Mouse (Mus musculus): ENCODE measurements around the gene Ndst2. TPM values are rescaled to one million over a fixed set of nuclear protein-coding genes. Genes with fewer than 3 reads are reported as not detected.

Ndst2 gene
- polyA plus RNA-seq, 1 experiment from 2014 or later, result 29.2 TPM

- H3K27me3 ChIP-seq (ENCODE audit: low read depth, poor library complexity, severe bottlenecking), result no peaks in the 10 kb centered on the region
- WGBS, result 88% methylated on average over 6 of the region's 6 CpGs
- no peak overlapping the region for H3K4me3 ChIP-seq
- no peak overlapping the region for H3K27ac ChIP-seq
- H3K36me3 ChIP-seq, result peaks cover 85% of the 10 kb centered on the region
- DNase-seq (ENCODE audit: low spot score), result no peak
- H3K4me1 ChIP-seq, result peaks cover 23% of the 10 kb centered on the region
- no peaks in the 10 kb centered on the region for H3K9me3 ChIP-seq (replicated peaks)
These were observed 42.6 kb downstream of the Ndst2 start for GRCm38 (mm10) chr14:20691772-20692171.

- no peak overlapping the region for H3K27ac ChIP-seq
- H3K4me3 ChIP-seq, result no peak overlapping the region
- DNase-seq (ENCODE audit: low spot score), result no peak
- WGBS, result 89% methylated on average over 2 of the region's 2 CpGs
- H3K9me3 ChIP-seq (replicated peaks), result no peaks in the 10 kb centered on the region
- peaks cover 2% of the 10 kb centered on the region for H3K4me1 ChIP-seq
- H3K27me3 ChIP-seq (ENCODE audit: low read depth, poor library complexity, severe bottlenecking), result no peaks in the 10 kb centered on the region
- H3K36me3 ChIP-seq, result peaks cover 100% of the 10 kb centered on the region
These were observed 45.4 kb downstream of the Ndst2 start for GRCm38 (mm10) chr14:20689009-20689408.

DNA sequence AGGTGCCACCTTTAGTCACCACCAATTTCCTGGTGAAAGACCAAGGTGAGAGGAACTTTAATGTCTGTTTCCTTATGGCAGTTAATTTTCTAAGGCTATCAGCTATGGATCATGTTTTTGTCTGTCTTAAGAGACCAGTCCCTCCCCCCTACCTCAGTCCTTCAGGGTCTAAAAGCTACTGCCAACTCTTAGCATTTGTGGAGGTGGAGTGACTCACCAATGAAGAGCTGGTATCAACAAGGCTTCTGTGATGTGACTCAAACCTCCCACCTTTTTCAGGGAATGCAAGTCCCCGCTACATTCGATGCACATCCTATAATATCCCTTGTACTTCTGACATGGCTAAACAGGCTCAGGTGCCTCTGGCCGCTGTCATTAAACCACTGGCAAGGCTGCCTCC is 47.8 kb downstream of the Ndst2 start:
- peaks cover 100% of the 10 kb centered on the region for H3K36me3 ChIP-seq
- DNase-seq (ENCODE audit: low spot score), result no peak
- no peaks in the 10 kb centered on the region for H3K4me1 ChIP-seq
- no peak overlapping the region for H3K4me3 ChIP-seq
- H3K9me3 ChIP-seq (replicated peaks), result no peaks in the 10 kb centered on the region
- WGBS, result 95% methylated on average over 3 of the region's 3 CpGs
- H3K27me3 ChIP-seq (ENCODE audit: low read depth, poor library complexity, severe bottlenecking), result no peaks in the 10 kb centered on the region
- no peak overlapping the region for H3K27ac ChIP-seq

- Histone ChIP-seq H3K36me3 (peaks cover 100% of the 10 kb centered on the region), H3K4me1 (no peaks in the 10 kb centered on the region), H3K4me3 (no peak overlapping the region), H3K27me3 (ENCODE audit: low read depth, poor library complexity, severe bottlenecking) (no peaks in the 10 kb centered on the region), H3K9me3 (replicated peaks) (no peaks in the 10 kb centered on the region), H3K27ac (no peak overlapping the region)
- no peak for DNase-seq (ENCODE audit: low spot score)
- WGBS, result 84% methylated on average over 3 of the region's 3 CpGs
These were observed 51.9 kb downstream of the Ndst2 start for GRCm38 (mm10) chr14:20682498-20682897.

DNA sequence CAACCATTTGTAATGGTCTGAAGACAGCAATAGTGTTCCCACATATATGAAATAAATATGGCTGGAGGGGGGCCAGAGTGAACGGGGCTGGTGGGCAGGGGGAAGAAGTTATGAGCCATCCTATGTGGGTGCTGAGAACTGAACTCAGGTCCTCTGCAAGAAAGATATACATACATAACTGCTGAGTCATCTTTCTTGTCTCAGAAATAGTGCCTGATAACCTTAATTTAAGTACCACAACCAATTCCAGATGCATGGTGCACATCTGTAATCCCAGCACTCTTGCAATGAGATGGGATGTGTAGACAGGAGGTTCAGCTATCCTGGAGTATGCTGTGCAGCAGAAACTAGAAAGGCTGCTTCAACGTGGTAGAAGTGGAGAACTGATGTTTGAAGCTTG is 52.6 kb downstream of the Ndst2 start:
- Histone ChIP-seq H3K27me3 (ENCODE audit: low read depth, poor library complexity, severe bottlenecking) (no peaks in the 10 kb centered on the region), H3K9me3 (replicated peaks) (no peaks in the 10 kb centered on the region), H3K4me3 (no peak overlapping the region), H3K4me1 (no peaks in the 10 kb centered on the region), H3K27ac (no peak overlapping the region), H3K36me3 (peaks cover 100% of the 10 kb centered on the region)
- WGBS, result 90% methylated on average over 2 of the region's 2 CpGs
- no peak for DNase-seq (ENCODE audit: low spot score)

GRCm38 (mm10) chr14:20677906-20678305 is 56.5 kb downstream of the Ndst2 start:
- no peaks in the 10 kb centered on the region; the same call in 1 of the 2 replicates for H3K9me3 ChIP-seq (replicated peaks)

GRCm38 (mm10) chr14:20674064-20674833 is 60.1 kb downstream of the Ndst2 start, which contains the start of gene Sec24c:
Gene Sec24c (plus strand): TSS chr14:20674308.
- WGBS, result under 1% methylated on average over 43 of the region's 43 CpGs
- peaks cover 42% of the 10 kb centered on the region for H3K36me3 ChIP-seq
- DNase-seq (ENCODE audit: low spot score), result peak; percentile 100
- peak within 1 kb of the TSS; percentile 85 for H3K4me3 ChIP-seq
- peaks cover 4% of the 10 kb centered on the region; the same call in 1 of the 2 replicates for H3K27me3 ChIP-seq (ENCODE audit: low read depth, poor library complexity, severe bottlenecking)
- H3K9me3 ChIP-seq (replicated peaks), result no peaks in the 10 kb centered on the region; the same call in 1 of the 2 replicates
- H3K27ac ChIP-seq, result peak within 1 kb of the TSS; percentile 88
- peaks cover 13% of the 10 kb centered on the region for H3K4me1 ChIP-seq

More at GRCm38 (mm10) chr14:20677906-20678305, 56.5 kb downstream of the Ndst2 start:
- Histone ChIP-seq H3K4me1 (peaks cover 13% of the 10 kb centered on the region), H3K4me3 (no peak overlapping the region), H3K36me3 (peaks cover 75% of the 10 kb centered on the region), H3K27ac (no peak overlapping the region), H3K27me3 (ENCODE audit: low read depth, poor library complexity, severe bottlenecking) (no peaks in the 10 kb centered on the region)
- DNase-seq (ENCODE audit: low spot score), result no peak
- 93% methylated on average over 4 of the region's 4 CpGs for WGBS

GRCm38 (mm10) chr14:20673735-20674063 is 60.7 kb downstream of the Ndst2 start:
- H3K4me1 ChIP-seq, result peaks cover 13% of the 10 kb centered on the region
- H3K9me3 ChIP-seq (replicated peaks), result no peaks in the 10 kb centered on the region; the same call in 1 of the 2 replicates
- H3K36me3 ChIP-seq, result peaks cover 36% of the 10 kb centered on the region
- 15% methylated on average over 13 of the region's 13 CpGs for WGBS
- H3K27ac ChIP-seq, result peak overlapping the region; percentile 88
- peaks cover 4% of the 10 kb centered on the region; the same call in 1 of the 2 replicates for H3K27me3 ChIP-seq (ENCODE audit: low read depth, poor library complexity, severe bottlenecking)
- H3K4me3 ChIP-seq, result peak overlapping the region; percentile 85
- DNase-seq (ENCODE audit: low spot score), result peak; percentile 46

Small RNA genes within 50 kb of the gene (microRNA-seq; reads per million reads assigned to microRNA genes)
- not detected for gene Mir6946

Other genes starting within 250 kb of the Ndst2 start
- gene Mss51, start 237.7 kb downstream of the Ndst2 start, polyA plus RNA-seq (2016; fragmentation: Nextera tagmentation; extraction: Ambion mirVana), result 0.83 and 1.3 TPM in 2 replicates
- gene Ppp3cb, start 188.0 kb downstream of the Ndst2 start, polyA plus RNA-seq (2016; fragmentation: Nextera tagmentation; extraction: Ambion mirVana), result 35.7 and 43.2 TPM in 2 replicates
- gene Usp54, start 93.5 kb downstream of the Ndst2 start, polyA plus RNA-seq (2016; fragmentation: Nextera tagmentation; extraction: Ambion mirVana), result 13.5 and 16.6 TPM in 2 replicates
- gene Myoz1, start 78.0 kb downstream of the Ndst2 start, polyA plus RNA-seq (2016; fragmentation: Nextera tagmentation; extraction: Ambion mirVana), result 0.86 TPM in 1 of 2 replicates, not detected in the other
- gene Synpo2l, start 66.2 kb downstream of the Ndst2 start, polyA plus RNA-seq (2016; fragmentation: Nextera tagmentation; extraction: Ambion mirVana), result 0.51 and 1.9 TPM in 2 replicates
- gene Sec24c, start 60.3 kb downstream of the Ndst2 start, polyA plus RNA-seq (2016; fragmentation: Nextera tagmentation; extraction: Ambion mirVana), result 113 and 122 TPM in 2 replicates
- 18.2 and 20.4 TPM in 2 replicates for gene Fut11, start 39.6 kb downstream of the Ndst2 start, polyA plus RNA-seq (2016; fragmentation: Nextera tagmentation; extraction: Ambion mirVana)
- gene Chchd1, start 31.6 kb downstream of the Ndst2 start, polyA plus RNA-seq (2016; fragmentation: Nextera tagmentation; extraction: Ambion mirVana), result 238 and 280 TPM in 2 replicates
- gene Zswim8, start 27.0 kb downstream of the Ndst2 start, polyA plus RNA-seq (2016; fragmentation: Nextera tagmentation; extraction: Ambion mirVana), result 32.5 and 39.3 TPM in 2 replicates
- gene Camk2g, start 59.5 kb upstream of the Ndst2 start, polyA plus RNA-seq (2016; fragmentation: Nextera tagmentation; extraction: Ambion mirVana), result 43.3 and 57.6 TPM in 2 replicates
- gene Plau, start 102.1 kb upstream of the Ndst2 start, polyA plus RNA-seq (2016; fragmentation: Nextera tagmentation; extraction: Ambion mirVana), result 0.54 and 0.55 TPM in 2 replicates
- 38.2 and 42.4 TPM in 2 replicates for gene Vcl, start 194.8 kb upstream of the Ndst2 start, polyA plus RNA-seq (2016; fragmentation: Nextera tagmentation; extraction: Ambion mirVana)

All from limb, embryonic 10.5 days (tissue).